Comparison of ENCODE assay signal across 8 mouse cellular contexts in genomic region chr1:75458789-75459684, GRCm38 (mm10). TPM values are rescaled to one million over a fixed set of nuclear protein-coding genes. Genes with fewer than 3 reads are reported as not detected.
DNase-seq lines count a peak whose midpoint lies in the region; ATAC-seq and TF ChIP-seq lines count a peak whose summit lies in the region.

No protein-coding gene starts in this region.

- H3K79me2 ChIP-seq in myocyte (ENCODE audit: control insufficient read depth, insufficient read depth) = no peaks in the 10 kb centered on the region

- H3K9me3 ChIP-seq in G1E (replicated peaks) = peaks cover 4% of the 10 kb centered on the region

- no peak for TF ChIP-seq POLR2A in myocyte (IDR thresholded peaks at IDR 0.05; ENCODE audit: insufficient read length, low read depth)

- peak overlapping the region; percentile 70 for H3K4me3 ChIP-seq in G1E (ENCODE audit: low read depth, low read length)
- peak overlapping the region; percentile 12 for H3K4me3 ChIP-seq in myocyte

- DNase-seq in gastrocnemius, adult 18-20 months (ENCODE audit: low spot score) = peak; percentile 66
- no peak for DNase-seq in gastrocnemius, adult 8-10 months (ENCODE audit: low spot score in 2 of 2)
- DNase-seq in G1E (ENCODE audit: low spot score) = no peak
- DNase-seq in heart, adult 8-10 months (ENCODE audit: low spot score) = peak; percentile 41
- peak; percentile 48 for DNase-seq in kidney, postnatal 14 days
- DNase-seq in urinary bladder, adult 2 months (ENCODE audit: low spot score) = no peak
- DNase-seq in adrenal gland, postnatal 10 days = no peak

- ATAC-seq in G1E (ENCODE audit: extremely low read depth, insufficient number of reproducible peaks, low FRiP score, poor library complexity, severe bottlenecking) = no peak

- H3K27me3 ChIP-seq in G1E (ENCODE audit: insufficient read depth, low read length) (peaks cover 57% of the 10 kb centered on the region), myocyte (ENCODE audit: control insufficient read depth, insufficient read depth, insufficient read length) (no peaks in the 10 kb centered on the region)

- H3K4me1 ChIP-seq in G1E (ENCODE audit: insufficient read depth, low read depth, low read length) = peaks cover 87% of the 10 kb centered on the region

- no peak overlapping the region for H3ac ChIP-seq in myocyte (ENCODE audit: control insufficient read depth, insufficient read length)

- no peak for TF ChIP-seq CTCF in G1E (IDR thresholded peaks at IDR 0.05; ENCODE audit: low read depth, low read length)

- H3K4me2 ChIP-seq in myocyte (ENCODE audit: low read depth) = peak overlapping the region; percentile 64

- H3K36me3 ChIP-seq in G1E (replicated peaks) (no peaks in the 10 kb centered on the region), myocyte (ENCODE audit: control insufficient read depth, insufficient read depth) (no peaks in the 10 kb centered on the region)

TF ChIP-seq in myocyte, 11 proteins besides CTCF, POLR2A, EP300 and RAD21:
- TF ChIP-seq E2F4 (IDR thresholded peaks at IDR 0.05; ENCODE audit: insufficient read depth) (no peak), MYOD1 (IDR thresholded peaks at IDR 0.05; ENCODE audit: control insufficient read depth in 1 of 3, insufficient read length in 2 of 3, low read depth in 2 of 3) (no peak), CEBPB (IDR thresholded peaks at IDR 0.05; ENCODE audit: insufficient read depth, poor library complexity, severe bottlenecking) (no peak), SRF (IDR thresholded peaks at IDR 0.05; ENCODE audit: control insufficient read depth, insufficient read length, low read depth) (no peak), REST (IDR thresholded peaks at IDR 0.05; ENCODE audit: insufficient read depth, insufficient read length) (no peak), USF1 (IDR thresholded peaks at IDR 0.05; ENCODE audit: low read depth) (no peak), TCF12 (IDR thresholded peaks at IDR 0.05; ENCODE audit: insufficient read depth, poor library complexity, severe bottlenecking) (no peak), POLR2AphosphoS2 (IDR thresholded peaks at IDR 0.05; ENCODE audit: insufficient read length, low read depth) (no peak), TCF3 (IDR thresholded peaks at IDR 0.05; ENCODE audit: insufficient read length, low read depth) (no peak), MYOG (IDR thresholded peaks at IDR 0.05; ENCODE audit: control insufficient read depth in 1 of 3, insufficient read depth in 1 of 3, insufficient read length in 2 of 3, low read depth in 2 of 3) (no peak), MAX (IDR thresholded peaks at IDR 0.05; ENCODE audit: low read depth) (no peak)

RNA-seq across cellular contexts. Expression of gene Asic4, which starts 8.8 kb away (rescaled TPM):
- total RNA-seq in gastrocnemius, adult 18-20 months (2021) = not detected
- total RNA-seq in gastrocnemius, adult 8-10 months (2022) = not detected
- total RNA-seq in G1E (2014; fragmentation: Nextera tagmentation) = 1.1 and 2.9 TPM in 2 replicates
- total RNA-seq in G1E (2017) = 1.7 and 2.6 TPM in 2 replicates
- polyA plus RNA-seq in G1E (2012) = 8.7 and 8.8 TPM in 2 replicates
- not detected for total RNA-seq in heart, adult 8-10 months (2022)
- 0.28 TPM for polyA plus RNA-seq in myocyte (2012; fragmentation: generic; extraction: Trizol)
- polyA plus RNA-seq in urinary bladder, adult 2 months (2012; rRNA removed) = 0.03 and 0.06 TPM in 2 replicates
- total RNA-seq in adrenal gland, postnatal 10 days (2021) = 1 to 10 TPM; 2.5 to 3.3 TPM

RNA-seq across cellular contexts. Expression of gene Chpf, which starts 20.1 kb away (rescaled TPM):
- 1 to 10 TPM; 3.7 to 4.4 TPM for total RNA-seq in gastrocnemius, adult 18-20 months (2021)
- total RNA-seq in gastrocnemius, adult 8-10 months (2022) = 1 to 10 TPM; 2.0 to 3.5 (median 2.5) TPM
- total RNA-seq in G1E (2014; fragmentation: Nextera tagmentation) (19.9 and 23.6 TPM in 2 replicates), G1E (2017) (12.0 and 16.6 TPM in 2 replicates)
- polyA plus RNA-seq in G1E (2012) (119 and 121 TPM in 2 replicates), myocyte (2012; fragmentation: generic; extraction: Trizol) (52.1 TPM)
- 10 to 100 TPM; 22.4 to 23.9 (median 23.6) TPM for total RNA-seq in heart, adult 8-10 months (2022)
- polyA plus RNA-seq in urinary bladder, adult 2 months (2012; rRNA removed) = 65.0 and 69.4 TPM in 2 replicates
- 10 to 100 TPM; 36.9 to 43.6 TPM for total RNA-seq in adrenal gland, postnatal 10 days (2021)

RNA-seq across cellular contexts. Expression of gene Tmem198, which starts 20.3 kb away (rescaled TPM):
- total RNA-seq in gastrocnemius, adult 18-20 months (2021) = under 1 TPM in 1 of 2 experiments, not detected in 1; 0.36 TPM
- total RNA-seq in gastrocnemius, adult 8-10 months (2022) = not detected
- total RNA-seq in G1E (2014; fragmentation: Nextera tagmentation) (0.30 TPM in 1 of 2 replicates, not detected in the other), G1E (2017) (0.76 and 1.1 TPM in 2 replicates)
- polyA plus RNA-seq in G1E (2012) (4.0 and 4.8 TPM in 2 replicates), myocyte (2012; fragmentation: generic; extraction: Trizol) (0.78 TPM)
- under 1 TPM; 0.31 to 0.75 (median 0.42) TPM for total RNA-seq in heart, adult 8-10 months (2022)
- polyA plus RNA-seq in urinary bladder, adult 2 months (2012; rRNA removed) = 1.1 and 1.6 TPM in 2 replicates
- total RNA-seq in adrenal gland, postnatal 10 days (2021) = 1 to 10 TPM; 2.5 to 3.8 TPM

RNA-seq across cellular contexts. Expression of gene Gmppa, which starts 23.3 kb away (rescaled TPM):
- total RNA-seq in gastrocnemius, adult 18-20 months (2021) = 10 to 100 TPM; 37.3 to 44.6 TPM
- 10 to 100 TPM; 41.1 to 50.3 (median 42.8) TPM for total RNA-seq in gastrocnemius, adult 8-10 months (2022)
- total RNA-seq in G1E (2014; fragmentation: Nextera tagmentation) = 179 and 182 TPM in 2 replicates
- 178 and 183 TPM in 2 replicates for total RNA-seq in G1E (2017)
- 328 and 349 TPM in 2 replicates for polyA plus RNA-seq in G1E (2012)
- 10 to 100 TPM; 34.1 to 44.8 (median 40.8) TPM for total RNA-seq in heart, adult 8-10 months (2022)
- polyA plus RNA-seq in myocyte (2012; fragmentation: generic; extraction: Trizol) = 106 TPM
- 140 and 188 TPM in 2 replicates for polyA plus RNA-seq in urinary bladder, adult 2 months (2012; rRNA removed)
- 10 to 100 TPM; 58.6 to 61.8 TPM for total RNA-seq in adrenal gland, postnatal 10 days (2021)

RNA-seq across cellular contexts. Expression of gene Obsl1, which starts 47.2 kb away (rescaled TPM):
- 10 to 100 TPM; 25.0 to 30.0 TPM for total RNA-seq in gastrocnemius, adult 18-20 months (2021)
- 10 to 100 TPM; 22.2 to 38.4 (median 28.3) TPM for total RNA-seq in gastrocnemius, adult 8-10 months (2022)
- total RNA-seq in G1E (2014; fragmentation: Nextera tagmentation) = not detected in 2 replicates
- total RNA-seq in G1E (2017) = 0.05 and 0.17 TPM in 2 replicates
- polyA plus RNA-seq in G1E (2012) = not detected in 2 replicates
- total RNA-seq in heart, adult 8-10 months (2022) = 100 to 1,000 TPM; 108 to 133 (median 122) TPM
- polyA plus RNA-seq in myocyte (2012; fragmentation: generic; extraction: Trizol) = 148 TPM
- polyA plus RNA-seq in urinary bladder, adult 2 months (2012; rRNA removed) = 30.0 and 30.7 TPM in 2 replicates
- 100 to 1,000 TPM in 1 of 2 experiments, 10 to 100 TPM in 1; 95.2 to 118 TPM for total RNA-seq in adrenal gland, postnatal 10 days (2021)

Comparison
In these comparisons a context has a peak if more than half of its experiments do, and no peak if none do; other contexts are left out.
1. DNase-seq: peak in gastrocnemius, adult 18-20 months (single experiment), heart, adult 8-10 months (single experiment) and kidney, postnatal 14 days (single experiment); none in gastrocnemius, adult 8-10 months (0 of 2), G1E (single experiment), urinary bladder, adult 2 months (single experiment) and adrenal gland, postnatal 10 days (single experiment).